Mouse (Mus musculus): ENCODE results near the gene Ptprcap. TPM values are rescaled to one million over a fixed set of nuclear protein-coding genes. Genes with fewer than 3 reads are reported as not detected.
A peak's percentile ranks its signal among the peaks of the same experiment; 100 is the strongest.

Gene Ptprcap
- total and polyA plus RNA-seq, 3 experiments: 1.1 to 6.4 (median 1.7) TPM

DNA sequence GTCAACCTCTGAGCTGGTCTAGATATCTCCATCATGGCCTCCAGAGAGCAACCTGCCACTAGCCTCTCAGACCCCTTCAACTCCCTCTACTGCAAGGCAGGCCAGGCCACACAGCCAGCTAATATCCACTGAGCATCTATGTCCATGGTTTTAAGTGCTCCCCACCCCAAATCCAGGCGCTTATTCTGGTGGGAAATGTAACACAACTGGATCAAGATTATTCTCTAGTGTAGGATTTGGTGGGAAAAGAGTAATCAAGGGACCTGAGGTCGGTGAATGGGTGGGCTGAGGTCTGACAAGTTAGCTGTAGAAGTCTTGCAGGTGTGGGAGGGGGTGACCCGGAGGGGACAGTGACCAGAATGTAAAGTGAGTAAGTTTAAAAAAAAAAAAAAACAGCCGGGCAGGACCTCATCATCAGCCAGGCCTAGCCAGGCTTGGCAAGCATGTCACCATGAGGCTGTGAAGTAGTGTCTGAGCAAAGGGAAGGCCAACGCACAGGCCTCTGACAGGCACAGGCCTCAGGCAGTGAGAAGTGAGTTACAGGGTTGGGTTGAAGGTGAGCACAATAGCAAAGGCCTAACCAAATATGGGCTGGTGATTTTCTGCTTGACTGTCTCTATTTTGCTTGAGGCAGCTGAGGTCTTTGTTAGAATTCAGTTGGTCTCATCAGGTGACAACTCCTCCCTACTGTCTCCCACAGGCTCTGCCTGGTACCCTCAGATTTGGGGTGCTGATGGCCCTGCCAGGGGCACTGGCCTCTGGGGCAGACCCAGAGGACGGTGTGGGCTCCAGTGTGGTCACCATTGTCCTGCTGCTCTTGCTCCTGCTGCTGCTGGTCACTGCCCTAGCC is 2.0 kb downstream of the Ptprcap start:
- H3K4me3 ChIP-seq: no peak overlapping the region
- peaks cover 3% of the 10 kb centered on the region for H3K4me1 ChIP-seq (ENCODE audit: control insufficient read depth, insufficient read depth, low read length)
- no peaks in the 10 kb centered on the region for H3K79me2 ChIP-seq (replicated peaks; ENCODE audit: control insufficient read depth, insufficient read depth, low read length)
- H3K36me3 ChIP-seq (ENCODE audit: control insufficient read depth, insufficient read depth, low read length): no peaks in the 10 kb centered on the region
- no peak for TF ChIP-seq CTCF (IDR thresholded peaks at IDR 0.05)
- TF ChIP-seq EP300 (IDR thresholded peaks at IDR 0.05; ENCODE audit: insufficient read depth, low read depth, low read length): no peak
- 0 out of 2 replicates have a peak, but pooled peaks have one; percentile 19 for TF ChIP-seq POLR2A (IDR thresholded peaks at IDR 0.05; ENCODE audit: insufficient read depth, low read depth, low read length)
- WGBS: 72% methylated on average over 6 of the region's 6 CpGs
- H3K27ac ChIP-seq: no peak overlapping the region
- DNase-seq: no peak
- intact Hi-C loops (cut with DNase I): no loop called here
- H3K27me3 ChIP-seq (ENCODE audit: control insufficient read depth, insufficient read depth, low read length): no peaks in the 10 kb centered on the region
- no peak overlapping the region for H3K9ac ChIP-seq (ENCODE audit: low read depth, low read length)

DNA sequence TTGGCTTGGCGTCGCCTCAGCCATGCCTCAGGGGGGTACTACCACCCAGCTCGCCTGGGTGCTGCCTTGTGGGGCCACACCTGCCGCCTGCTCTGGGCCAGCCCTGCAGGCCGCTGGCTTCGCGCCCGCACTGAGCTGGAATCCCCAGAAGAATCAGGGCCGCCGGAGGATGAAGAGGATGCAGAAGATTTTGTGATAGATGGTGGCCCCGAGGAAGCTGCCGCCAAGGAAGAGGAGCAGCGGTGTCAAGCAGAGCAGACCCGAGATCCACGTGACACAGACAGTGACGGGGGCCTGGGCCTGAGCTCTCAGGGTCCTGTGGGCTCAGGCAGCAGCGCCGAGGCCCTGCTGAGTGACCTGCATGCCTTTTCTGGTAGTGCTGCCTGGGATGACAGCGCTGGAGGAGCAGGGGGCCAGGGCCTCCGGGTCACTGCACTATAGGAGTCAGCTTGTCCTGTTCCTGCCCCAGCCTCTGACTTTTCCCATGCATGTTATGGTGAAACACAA is 2.7 kb downstream of the Ptprcap start:
- H3K4me3 ChIP-seq: no peak overlapping the region
- H3K27me3 ChIP-seq (ENCODE audit: control insufficient read depth, insufficient read depth, low read length): no peaks in the 10 kb centered on the region
- DNase-seq: no peak
- intact Hi-C loops (cut with DNase I): no loop called here
- no peak overlapping the region for H3K27ac ChIP-seq
- 76% methylated on average over 20 of the region's 20 CpGs for WGBS
- TF ChIP-seq CTCF (IDR thresholded peaks at IDR 0.05): no peak
- TF ChIP-seq EP300 (IDR thresholded peaks at IDR 0.05; ENCODE audit: insufficient read depth, low read depth, low read length): no peak
- no peak for TF ChIP-seq POLR2A (IDR thresholded peaks at IDR 0.05; ENCODE audit: insufficient read depth, low read depth, low read length)
- H3K9ac ChIP-seq (ENCODE audit: low read depth, low read length): no peak overlapping the region
- no peaks in the 10 kb centered on the region for H3K79me2 ChIP-seq (replicated peaks; ENCODE audit: control insufficient read depth, insufficient read depth, low read length)
- H3K4me1 ChIP-seq (ENCODE audit: control insufficient read depth, insufficient read depth, low read length): peaks cover 3% of the 10 kb centered on the region
- no peaks in the 10 kb centered on the region for H3K36me3 ChIP-seq (ENCODE audit: control insufficient read depth, insufficient read depth, low read length)

DNA sequence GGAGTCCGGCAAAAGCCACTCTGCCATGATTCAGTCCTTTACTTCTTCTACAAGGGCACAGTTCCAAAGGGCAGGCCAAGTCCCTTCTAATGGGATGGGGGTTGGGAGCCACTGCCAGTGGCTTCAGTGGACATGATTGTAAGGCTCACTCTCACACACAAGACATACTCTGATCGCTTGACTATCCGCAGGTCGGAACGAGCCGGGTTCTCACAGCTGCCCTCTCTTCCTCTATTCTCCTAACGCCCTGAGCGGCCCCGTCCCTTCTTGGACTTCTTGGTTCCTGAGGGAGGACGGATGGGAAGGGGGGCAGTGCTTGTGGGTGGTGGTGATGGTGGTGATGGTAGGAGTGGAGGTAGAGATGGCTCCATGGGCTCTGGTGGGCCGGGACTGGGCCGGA is 3.4 kb downstream of the Ptprcap start:
- no peaks in the 10 kb centered on the region for H3K27me3 ChIP-seq (ENCODE audit: control insufficient read depth, insufficient read depth, low read length)
- TF ChIP-seq POLR2A (IDR thresholded peaks at IDR 0.05; ENCODE audit: insufficient read depth, low read depth, low read length): no peak
- no peaks in the 10 kb centered on the region for H3K36me3 ChIP-seq (ENCODE audit: control insufficient read depth, insufficient read depth, low read length)
- no peaks in the 10 kb centered on the region for H3K79me2 ChIP-seq (replicated peaks; ENCODE audit: control insufficient read depth, insufficient read depth, low read length)
- DNase-seq: no peak
- intact Hi-C loops (cut with DNase I): no loop called here
- H3K4me3 ChIP-seq: no peak overlapping the region
- WGBS: 85% methylated on average over 12 of the region's 12 CpGs
- peaks cover 3% of the 10 kb centered on the region; the same call in 1 of the 2 replicates for H3K4me1 ChIP-seq (ENCODE audit: control insufficient read depth, insufficient read depth, low read length)
- no peak overlapping the region for H3K9ac ChIP-seq (ENCODE audit: low read depth, low read length)
- no peak overlapping the region for H3K27ac ChIP-seq

DNA sequence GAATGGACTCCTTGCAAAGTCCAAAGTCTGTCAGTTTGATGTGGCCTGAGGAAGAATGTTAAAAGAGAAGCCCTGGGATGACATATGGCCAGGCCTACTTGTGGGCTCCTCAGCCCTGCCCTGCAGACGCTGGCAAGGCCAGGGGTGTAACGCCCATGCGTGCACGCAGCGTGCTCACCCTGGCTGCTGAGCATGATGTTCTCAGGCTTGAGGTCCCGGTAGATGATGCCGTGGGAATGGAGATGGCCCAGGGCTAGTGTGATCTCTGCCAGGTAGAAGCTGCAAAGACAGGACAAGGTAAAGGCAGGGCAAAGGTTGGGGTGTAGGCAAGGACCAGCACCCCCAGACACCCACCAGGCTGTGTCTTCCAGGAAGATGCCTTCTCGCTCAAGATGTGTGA is 5.6 kb downstream of the Ptprcap start:
- H3K79me2 ChIP-seq (replicated peaks; ENCODE audit: control insufficient read depth, insufficient read depth, low read length): no peaks in the 10 kb centered on the region
- no peaks in the 10 kb centered on the region for H3K27me3 ChIP-seq (ENCODE audit: control insufficient read depth, insufficient read depth, low read length)
- TF ChIP-seq EP300 (IDR thresholded peaks at IDR 0.05; ENCODE audit: insufficient read depth, low read depth, low read length): no peak
- no peak for TF ChIP-seq CTCF (IDR thresholded peaks at IDR 0.05)
- no peak for TF ChIP-seq POLR2A (IDR thresholded peaks at IDR 0.05; ENCODE audit: insufficient read depth, low read depth, low read length)
- WGBS: 94% methylated on average over 8 of the region's 8 CpGs
- no peak overlapping the region for H3K27ac ChIP-seq
- H3K4me1 ChIP-seq (ENCODE audit: control insufficient read depth, insufficient read depth, low read length): peaks cover 4% of the 10 kb centered on the region; the same call in 1 of the 2 replicates
- intact Hi-C loops (cut with DNase I): no loop called here
- no peak overlapping the region for H3K4me3 ChIP-seq
- DNase-seq: no peak
- H3K9ac ChIP-seq (ENCODE audit: low read depth, low read length): no peak overlapping the region
- no peaks in the 10 kb centered on the region for H3K36me3 ChIP-seq (ENCODE audit: control insufficient read depth, insufficient read depth, low read length)

DNA sequence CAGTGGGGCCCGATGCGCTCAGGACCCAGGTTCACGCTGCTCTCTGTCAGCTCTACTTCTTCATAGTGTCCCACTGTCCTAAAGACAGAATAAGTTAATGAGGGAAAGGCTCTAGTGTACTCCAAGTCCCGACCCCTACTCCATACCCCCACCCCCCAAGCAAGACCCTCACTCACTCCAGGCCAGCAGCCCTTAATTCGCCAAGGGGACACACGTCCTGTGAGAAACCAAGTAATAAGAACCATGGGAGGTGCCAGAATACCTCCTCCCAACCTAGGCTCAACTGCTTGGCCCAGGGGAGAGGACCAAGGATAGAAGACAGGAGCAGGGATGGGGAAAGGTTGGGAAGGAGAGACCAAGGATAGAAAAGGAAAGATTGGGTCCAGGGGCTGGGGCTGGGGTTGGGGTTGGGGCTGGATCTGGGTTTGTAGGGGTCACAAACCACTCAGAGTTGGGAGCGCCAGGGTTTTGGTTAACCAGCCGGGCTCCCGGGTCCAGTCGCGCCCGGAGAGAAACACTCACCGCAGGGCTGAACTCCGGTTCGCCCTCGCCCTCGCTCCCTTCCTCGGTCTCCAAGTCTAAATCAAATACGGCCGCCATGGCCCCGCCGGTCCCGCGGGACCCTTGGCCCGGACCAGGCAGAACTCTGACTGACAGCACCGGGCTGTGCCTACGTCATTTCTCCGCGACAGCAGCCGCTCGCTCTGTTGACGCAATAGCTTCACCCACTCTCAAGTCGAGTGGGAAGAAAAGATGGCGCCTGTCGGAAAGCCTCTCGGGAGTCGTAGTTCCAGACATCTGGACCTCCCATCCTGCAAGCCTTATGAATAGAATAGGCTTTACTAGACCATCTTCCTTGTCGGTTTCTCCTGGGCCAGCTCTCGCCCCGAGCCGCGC is 9.5 kb downstream of the Ptprcap start, which contains the start of gene Rps6kb2:
TSS of gene Rps6kb2 (minus strand) at position 709 of the 897 bp plus-strand sequence.
- peaks cover 3% of the 10 kb centered on the region for H3K4me1 ChIP-seq (ENCODE audit: control insufficient read depth, insufficient read depth, low read length)
- DNase-seq: peak; percentile 96 to 97
- H3K79me2 ChIP-seq (replicated peaks; ENCODE audit: control insufficient read depth, insufficient read depth, low read length): no peaks in the 10 kb centered on the region
- no peak for TF ChIP-seq CTCF (IDR thresholded peaks at IDR 0.05)
- peak; percentile 88; the same call in 1 of the 2 replicates for TF ChIP-seq EP300 (IDR thresholded peaks at IDR 0.05; ENCODE audit: insufficient read depth, low read depth, low read length)
- TF ChIP-seq POLR2A (IDR thresholded peaks at IDR 0.05; ENCODE audit: insufficient read depth, low read depth, low read length): peak; percentile 83
- WGBS: 6% methylated on average over 42 of the region's 42 CpGs
- intact Hi-C loops (cut with DNase I): loop anchor here (2.0 kb wide), 2 partner anchors 14 to 36 kb away; partner anchors contain the start of gene Coro1b
- H3K4me3 ChIP-seq: peak within 1 kb of the TSS; percentile 76
- H3K9ac ChIP-seq (ENCODE audit: low read depth, low read length): peak within 1 kb of the TSS; percentile 63
- H3K27ac ChIP-seq: peak within 1 kb of the TSS; percentile 90
- H3K36me3 ChIP-seq (ENCODE audit: control insufficient read depth, insufficient read depth, low read length): no peaks in the 10 kb centered on the region
- H3K27me3 ChIP-seq (ENCODE audit: control insufficient read depth, insufficient read depth, low read length): no peaks in the 10 kb centered on the region
